Mouse (Mus musculus) layer of hippocampus, adult 2 months (tissue): ENCODE measurements around the gene Nanp. TPM values are rescaled to one million over a fixed set of nuclear protein-coding genes. Genes with fewer than 3 reads are reported as not detected.

Experiments used
- DNase-seq, 2 experiments: peaks; one replicate each; pipeline ENCODE4 v3.0.0; 2022; ENCODE audit warnings: low spot score in 2 of 2
- H3K27ac ChIP-seq: fragments of 200-600 bp; 2 replicates; pipeline ENCODE4 v1.8.1; 2022
- H3K4me3 ChIP-seq: fragments of 200-600 bp; 2 replicates; pipeline ENCODE4 v1.8.1; 2022; ENCODE audit warnings: mild to moderate bottlenecking
- CTCF ChIP-seq: fragments of 200-600 bp; conservative IDR thresholded peaks from 2 replicates; pipeline ENCODE4 v1.8.1; 2022; ENCODE audit warnings: antibody characterized with exemption, mild to moderate bottlenecking, moderate library complexity
- long read RNA-seq, 2 experiments: library from polyadenylated mRNA; stranded (forward); transcript quantifications; one replicate each; pipeline ENCODE4 v2.0.0; 2021; ENCODE audit warnings: borderline mapping rate in 2 of 2
- total RNA-seq, 2 experiments: library from RNA; stranded (reverse); gene quantifications; 2 replicates each; pipeline ENCODE4 v1.2.3; 2021

Nanp gene
- total RNA-seq = 10 to 100 TPM; 21.1 to 22.8 TPM
- long read RNA-seq, experiment 1, transcript Nanp-201 (2 exons, 1,394 nt) = major isoform, 10 of 10 reads
- long read RNA-seq, experiment 1, partial matches to known transcripts = 0 of 10 reads
- long read RNA-seq, experiment 1, other reads (novel, unspliced or antisense) = 0 of 10 reads
- long read RNA-seq, experiment 2, transcript Nanp-201 (2 exons, 1,394 nt) = major isoform, 22 of 24 reads
- long read RNA-seq, experiment 2, partial matches to known transcripts = 0 of 24 reads
- long read RNA-seq, experiment 2, other reads (novel, unspliced or antisense) = 2 of 24 reads

- no peak for TF ChIP-seq CTCF
These were observed at the start of gene Nanp, which contains the start of gene Ninl for GRCm38 (mm10) chr2:151039232-151039695. TSS of gene Nanp (minus strand) at chr2:151039398. TSS of gene Ninl (minus strand) at chr2:151039382.

GRCm38 (mm10) chr2:151056637-151057036 is 17.4 kb upstream of the Nanp start:
- DNase-seq = no peak
- Histone ChIP-seq H3K4me3 (no peak overlapping the region), H3K27ac (no peak overlapping the region)
- TF ChIP-seq CTCF = no peak

More at GRCm38 (mm10) chr2:151039232-151039695, at the start of gene Nanp, which contains the start of gene Ninl:
- Histone ChIP-seq H3K27ac (peak within 1 kb of the TSS; percentile 96), H3K4me3 (peak within 1 kb of the TSS; percentile 93)
- peak; percentile 92 to 93 for DNase-seq

- TF ChIP-seq CTCF = no peak
- DNase-seq = no peak
- Histone ChIP-seq H3K27ac (no peak overlapping the region), H3K4me3 (no peak overlapping the region)
These were observed 1.2 kb upstream of the Nanp start for GRCm38 (mm10) chr2:151040411-151040810.

GRCm38 (mm10) chr2:151039726-151040125 is 528 bp upstream of the Nanp start:
- no peak for DNase-seq
- TF ChIP-seq CTCF = no peak
- peak overlapping the region; percentile 96 for H3K27ac ChIP-seq
- H3K4me3 ChIP-seq = peak overlapping the region; percentile 93

GRCm38 (mm10) chr2:151038811-151039222 is 381 bp downstream of the Nanp start:
- Histone ChIP-seq H3K27ac (peak overlapping the region; percentile 96), H3K4me3 (peak overlapping the region; percentile 93)
- TF ChIP-seq CTCF = no peak
- DNase-seq = peak; percentile 13 to 32

- H3K4me3 ChIP-seq = peak overlapping the region; percentile 93
- DNase-seq = peak in 1 of 2 experiments; percentile 4
- no peak for TF ChIP-seq CTCF
- H3K27ac ChIP-seq = peak overlapping the region; percentile 96
These were observed 1.2 kb downstream of the Nanp start for GRCm38 (mm10) chr2:151037876-151038552.

GRCm38 (mm10) chr2:151037292-151037691 is 1.9 kb downstream of the Nanp start:
- no peak for DNase-seq
- H3K27ac ChIP-seq = no peak overlapping the region
- no peak for TF ChIP-seq CTCF
- no peak overlapping the region for H3K4me3 ChIP-seq

- Histone ChIP-seq H3K4me3 (no peak overlapping the region), H3K27ac (no peak overlapping the region)
- TF ChIP-seq CTCF = no peak
- no peak for DNase-seq
These were observed 2.5 kb downstream of the Nanp start for GRCm38 (mm10) chr2:151036721-151037120.

- DNase-seq = no peak
- no peak for TF ChIP-seq CTCF
- Histone ChIP-seq H3K4me3 (no peak overlapping the region), H3K27ac (no peak overlapping the region)
These were observed 4.8 kb downstream of the Nanp start for GRCm38 (mm10) chr2:151034435-151034834.

- no peak for DNase-seq
- H3K4me3 ChIP-seq = no peak overlapping the region
- H3K27ac ChIP-seq = no peak overlapping the region
- TF ChIP-seq CTCF = no peak
These were observed 18.0 kb downstream of the Nanp start for GRCm38 (mm10) chr2:151021158-151021557.

- DNase-seq = no peak
- H3K4me3 ChIP-seq = no peak overlapping the region
- TF ChIP-seq CTCF = no peak
- no peak overlapping the region for H3K27ac ChIP-seq
These were observed 23.9 kb downstream of the Nanp start for GRCm38 (mm10) chr2:151015316-151015715.

GRCm38 (mm10) chr2:151011273-151011672 is 27.9 kb downstream of the Nanp start:
- TF ChIP-seq CTCF = no peak
- no peak for DNase-seq
- H3K4me3 ChIP-seq = no peak overlapping the region

GRCm38 (mm10) chr2:151009515-151010085 is 29.6 kb downstream of the Nanp start:
- no peak for TF ChIP-seq CTCF
- DNase-seq = no peak
- Histone ChIP-seq H3K4me3 (peak overlapping the region; percentile 87), H3K27ac (no peak overlapping the region)

More at GRCm38 (mm10) chr2:151011273-151011672, 27.9 kb downstream of the Nanp start:
- H3K27ac ChIP-seq = no peak overlapping the region
